Mouse (Mus musculus) forebrain, embryonic 13.5 days (tissue): ENCODE results near the gene Prim2. TPM values are rescaled to one million over a fixed set of nuclear protein-coding genes. Genes with fewer than 3 reads are reported as not detected.

ENCODE experiments used
- ATAC-seq: fragments of 200-750 bp; cut with Nextera tagmentation; 2 replicates; pipeline ENCODE4 v1.8.0; 2017
- H3K27ac ChIP-seq: fragments of 300-500 bp; sonication (generic); 2 replicates; pipeline ENCODE4 v1.5.1; 2015; ENCODE audit warnings: inconsistent platforms, mild to moderate bottlenecking, moderate library complexity
- H3K27me3 ChIP-seq: fragments of 300-500 bp; sonication (generic); 2 replicates; pipeline ENCODE4 v1.6.1; 2015; ENCODE audit warnings: mild to moderate bottlenecking, inconsistent platforms
- H3K36me3 ChIP-seq: fragments of 300-500 bp; sonication (generic); 2 replicates; pipeline ENCODE4 v1.6.1; 2015; ENCODE audit warnings: mild to moderate bottlenecking, inconsistent platforms; ENCODE audit not compliant: poor library complexity, severe bottlenecking
- H3K4me1 ChIP-seq: fragments of 300-500 bp; sonication (generic); 2 replicates; pipeline ENCODE4 v1.6.1; 2015; ENCODE audit warnings: inconsistent platforms
- H3K4me2 ChIP-seq: fragments of 300-500 bp; sonication (generic); 2 replicates; pipeline ENCODE4 v1.6.1; 2015; ENCODE audit warnings: inconsistent platforms, mild to moderate bottlenecking, moderate library complexity
- H3K4me3 ChIP-seq: fragments of 300-500 bp; sonication (generic); 2 replicates; pipeline ENCODE4 v1.5.1; 2015; ENCODE audit warnings: mild to moderate bottlenecking, inconsistent platforms
- H3K9ac ChIP-seq: fragments of 300-500 bp; sonication (generic); 2 replicates; pipeline ENCODE4 v1.6.1; 2015; ENCODE audit warnings: mild to moderate bottlenecking, inconsistent platforms
- H3K9me3 ChIP-seq: fragments of 300-500 bp; sonication (generic); replicated peaks from 2 replicates; pipeline ENCODE4 v1.6.1; 2016; ENCODE audit warnings: inconsistent platforms
- WGBS: fragments of 180-500 bp; shearing (Covaris S2); methylation state at CpG from one replicate; pipeline ENCODE4 v1.1.7; 2015; 5-methylcytosine and 5-hydroxymethylcytosine counted together
- polyA plus RNA-seq: library from polyadenylated mRNA; unstranded; fragments of >200 nt; fragmentation: Nextera tagmentation; extraction: Ambion mirVana; gene quantifications from 2 replicates; pipeline ENCODE4 v1.2.1, GENCODE M21; 2015

The Prim2 gene
- polyA plus RNA-seq, 1 experiment from 2014 or later: 47.8 TPM

DNA sequence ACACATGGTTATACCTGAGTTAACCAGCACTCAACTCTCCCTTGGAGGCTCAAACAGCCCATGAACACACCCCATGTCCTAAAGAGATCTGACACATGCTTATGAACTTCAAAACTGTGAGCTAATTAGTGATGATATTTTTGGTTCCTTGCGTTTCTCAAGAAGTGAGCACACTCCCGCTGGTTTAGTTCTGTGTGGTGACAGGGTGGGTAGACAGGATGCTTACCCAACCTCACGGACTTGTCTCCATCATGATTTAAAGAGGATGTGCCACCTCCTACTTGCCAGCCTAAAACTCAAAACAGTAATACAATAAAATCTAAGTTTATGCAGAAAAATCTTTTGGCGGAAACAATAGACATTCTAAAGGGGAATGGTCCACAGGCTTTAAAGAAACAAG is 173.5 kb downstream of the Prim2 start:
- Histone ChIP-seq H3K27me3 (no peaks in the 10 kb centered on the region), H3K9ac (no peak overlapping the region), H3K4me3 (no peak overlapping the region), H3K27ac (no peak overlapping the region), H3K4me1 (peaks cover 29% of the 10 kb centered on the region), H3K36me3 (no peaks in the 10 kb centered on the region), H3K9me3 (no peaks in the 10 kb centered on the region), H3K4me2 (no peak overlapping the region)
- ATAC-seq: no peak
- 80% methylated on average over 4 of the region's 4 CpGs for WGBS

DNA sequence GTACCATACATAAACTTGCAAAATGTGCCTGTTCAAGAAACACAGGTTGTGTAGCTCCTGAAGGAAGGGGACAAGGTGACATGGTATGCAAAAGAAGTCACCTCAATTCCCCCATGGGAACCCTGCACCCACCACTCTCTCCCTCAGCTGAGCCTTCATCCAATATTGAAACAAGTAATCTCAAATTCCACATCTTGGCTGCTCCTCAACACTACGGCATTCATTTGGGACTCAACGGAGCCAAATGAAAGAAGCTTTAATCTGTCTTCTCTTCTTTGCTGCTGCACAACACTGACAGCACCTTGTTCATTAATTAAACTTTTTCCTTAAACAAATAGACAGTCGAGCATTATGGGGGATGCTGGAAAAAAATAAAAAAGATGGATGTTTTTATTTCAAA is 174.0 kb downstream of the Prim2 start:
- no peak overlapping the region for H3K9ac ChIP-seq
- H3K9me3 ChIP-seq: no peaks in the 10 kb centered on the region
- 25% methylated on average over 3 of the region's 3 CpGs for WGBS
- no peak for ATAC-seq
- H3K4me1 ChIP-seq: peaks cover 29% of the 10 kb centered on the region
- no peaks in the 10 kb centered on the region for H3K36me3 ChIP-seq
- no peaks in the 10 kb centered on the region for H3K27me3 ChIP-seq
- H3K4me2 ChIP-seq: no peak overlapping the region
- H3K27ac ChIP-seq: peak overlapping the region; percentile 70; the same call in 1 of the 2 replicates
- H3K4me3 ChIP-seq: no peak overlapping the region

DNA sequence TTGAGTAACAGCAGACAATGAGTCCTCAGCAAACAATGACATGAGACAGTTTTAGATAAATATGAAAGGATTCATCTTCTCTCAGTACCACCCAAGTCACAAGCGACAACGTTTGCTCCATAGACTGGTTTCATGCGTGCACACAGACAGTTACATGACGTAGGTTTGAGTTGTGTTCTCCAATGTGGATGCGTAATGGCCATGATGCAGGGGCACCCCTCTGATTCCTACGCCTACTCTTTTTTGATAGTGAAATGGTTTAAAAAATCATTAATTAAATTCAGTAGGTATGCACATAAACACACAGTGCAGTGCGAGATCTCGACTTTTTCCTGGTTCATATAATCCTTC is 174.4 kb downstream of the Prim2 start:
- Histone ChIP-seq H3K27ac (peak overlapping the region; percentile 70), H3K4me1 (peaks cover 29% of the 10 kb centered on the region), H3K36me3 (no peaks in the 10 kb centered on the region), H3K9me3 (no peaks in the 10 kb centered on the region), H3K27me3 (no peaks in the 10 kb centered on the region), H3K4me2 (no peak overlapping the region), H3K4me3 (no peak overlapping the region), H3K9ac (no peak overlapping the region)
- 58% methylated on average over 8 of the region's 8 CpGs for WGBS
- peak; percentile 64 for ATAC-seq

DNA sequence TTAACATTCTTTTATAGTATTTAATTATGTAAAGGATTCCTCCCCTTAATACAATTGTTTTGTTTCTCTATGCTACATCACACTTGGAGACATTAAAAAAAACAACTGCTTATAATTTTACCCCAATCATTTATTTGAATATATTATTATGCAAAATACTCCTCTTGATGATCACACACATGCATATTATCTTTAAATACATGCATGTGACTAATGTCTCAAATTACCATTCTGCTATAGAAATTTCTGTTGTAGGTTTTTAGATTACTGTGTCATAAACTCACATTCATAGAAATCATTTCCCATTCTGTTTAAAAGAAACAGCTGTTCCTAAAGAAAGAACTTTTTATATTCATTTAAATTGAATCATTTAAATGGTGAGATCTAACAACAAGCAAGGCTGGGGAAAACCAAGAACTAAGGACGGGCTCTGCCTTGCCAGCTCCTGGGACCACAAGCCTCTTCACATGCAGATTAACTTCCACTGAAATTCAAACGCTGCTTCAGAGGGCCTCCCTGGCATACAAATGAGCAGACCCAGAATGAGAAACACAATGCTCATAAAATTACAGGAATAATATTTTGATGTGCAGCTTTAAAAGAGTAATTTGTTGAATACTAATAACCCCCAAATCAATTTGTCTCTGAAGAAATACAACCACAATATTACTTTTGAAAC is 174.9 kb downstream of the Prim2 start:
- ATAC-seq: peak; percentile 92
- Histone ChIP-seq H3K4me3 (no peak overlapping the region), H3K9me3 (no peaks in the 10 kb centered on the region), H3K9ac (no peak overlapping the region), H3K27me3 (no peaks in the 10 kb centered on the region), H3K36me3 (no peaks in the 10 kb centered on the region), H3K4me1 (peaks cover 24% of the 10 kb centered on the region), H3K4me2 (no peak overlapping the region), H3K27ac (peak overlapping the region; percentile 70; the same call in 1 of the 2 replicates)
- 4% methylated on average over 2 of the region's 2 CpGs for WGBS

DNA sequence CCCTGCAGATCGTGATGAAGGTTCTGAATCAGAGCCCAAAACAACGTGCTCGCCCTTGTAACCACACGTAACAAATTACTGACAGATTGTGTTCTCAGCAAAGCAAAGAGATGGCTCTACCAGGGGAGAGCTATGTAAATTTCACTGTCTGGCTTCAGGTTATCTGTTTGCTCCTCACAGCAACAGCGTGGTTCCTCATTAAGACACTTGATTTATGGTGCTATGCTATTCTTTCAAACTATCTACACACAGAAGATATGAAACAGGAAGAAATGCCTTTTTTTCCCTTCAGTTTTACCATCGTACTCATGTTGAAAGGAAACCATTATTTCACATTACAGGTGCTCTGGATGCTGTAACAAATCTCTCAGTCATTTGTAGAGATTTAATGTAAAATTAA is 179.4 kb downstream of the Prim2 start:
- no peak overlapping the region for H3K27ac ChIP-seq
- no peaks in the 10 kb centered on the region for H3K36me3 ChIP-seq
- H3K9ac ChIP-seq: no peak overlapping the region
- WGBS: 82% methylated on average over 6 of the region's 6 CpGs
- H3K27me3 ChIP-seq: no peaks in the 10 kb centered on the region
- ATAC-seq: no peak
- no peaks in the 10 kb centered on the region for H3K9me3 ChIP-seq
- peaks cover 10% of the 10 kb centered on the region for H3K4me1 ChIP-seq
- H3K4me3 ChIP-seq: no peak overlapping the region
- no peak overlapping the region for H3K4me2 ChIP-seq

DNA sequence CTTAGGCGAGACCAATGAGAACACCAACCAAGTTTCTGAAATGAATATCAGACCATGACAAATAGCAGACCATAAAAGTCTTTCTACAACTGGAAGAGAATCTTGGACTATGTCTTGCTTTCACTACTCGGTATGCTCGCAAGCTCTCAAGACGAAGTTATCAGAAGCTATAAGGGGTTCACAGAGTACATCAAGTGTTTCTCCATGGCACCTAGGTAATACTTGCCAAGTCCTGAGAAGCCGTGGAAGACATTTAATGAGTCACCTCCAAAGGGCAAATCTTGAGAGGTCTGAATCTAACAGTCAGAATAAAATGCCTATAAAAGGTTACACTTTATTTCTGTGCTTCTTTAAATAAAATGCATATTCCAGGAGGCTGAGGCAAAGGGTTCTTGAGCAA is 181.2 kb downstream of the Prim2 start:
- no peak overlapping the region for H3K4me3 ChIP-seq
- WGBS: 98% methylated on average over 5 of the region's 5 CpGs
- no peaks in the 10 kb centered on the region; the same call in 1 of the 2 replicates for H3K4me1 ChIP-seq
- no peaks in the 10 kb centered on the region for H3K36me3 ChIP-seq
- H3K9ac ChIP-seq: no peak overlapping the region
- no peak overlapping the region for H3K27ac ChIP-seq
- no peak for ATAC-seq
- H3K9me3 ChIP-seq: no peaks in the 10 kb centered on the region
- no peak overlapping the region for H3K4me2 ChIP-seq
- H3K27me3 ChIP-seq: no peaks in the 10 kb centered on the region

DNA sequence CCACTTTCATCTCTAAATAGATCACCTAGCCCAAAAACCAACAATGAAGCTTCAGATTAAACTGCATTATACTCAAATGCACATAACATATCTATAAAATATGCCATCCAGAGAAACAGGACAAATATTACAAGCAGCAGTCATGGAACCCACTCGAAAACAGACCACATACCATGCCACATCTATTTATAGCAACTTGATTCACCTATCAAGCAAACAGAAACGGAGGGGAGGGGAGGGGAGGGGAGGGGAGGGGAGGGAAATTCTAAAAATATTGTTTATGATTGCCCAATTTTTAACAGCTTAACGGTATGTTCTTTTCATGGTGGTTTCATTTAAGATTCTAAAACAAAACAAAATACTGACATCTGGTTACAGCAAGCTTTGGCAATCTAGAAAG is 185.8 kb downstream of the Prim2 start:
- WGBS: 85% methylated on average over 2 of the region's 3 CpGs
- H3K4me3 ChIP-seq: no peak overlapping the region
- ATAC-seq: no peak
- H3K27me3 ChIP-seq: no peaks in the 10 kb centered on the region
- no peak overlapping the region for H3K9ac ChIP-seq
- no peak overlapping the region for H3K4me2 ChIP-seq
- H3K36me3 ChIP-seq: no peaks in the 10 kb centered on the region
- H3K9me3 ChIP-seq: no peaks in the 10 kb centered on the region
- H3K27ac ChIP-seq: no peak overlapping the region
- H3K4me1 ChIP-seq: no peaks in the 10 kb centered on the region

DNA sequence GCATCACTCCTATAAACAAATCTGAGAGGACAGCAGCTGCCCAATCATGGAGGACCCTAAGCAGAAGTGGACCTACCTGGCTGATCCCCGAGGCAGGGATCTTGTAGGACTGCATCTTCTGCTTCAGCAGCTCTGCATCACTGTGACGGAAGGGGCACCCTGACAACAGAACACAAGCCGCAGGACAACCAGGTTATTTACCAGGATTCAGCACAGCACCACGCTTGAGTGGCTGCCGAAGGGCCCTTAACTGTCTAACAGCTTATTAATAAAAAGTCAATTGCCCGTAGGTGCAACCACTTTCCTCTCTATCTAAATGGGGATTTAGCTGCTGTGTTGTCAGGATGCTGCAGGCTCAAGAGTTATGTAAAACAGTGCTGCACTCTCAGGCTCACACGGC is 189.2 kb downstream of the Prim2 start:
- no peak overlapping the region; the same call in 1 of the 2 replicates for H3K27ac ChIP-seq
- H3K4me2 ChIP-seq: no peak overlapping the region
- WGBS: 78% methylated on average over 7 of the region's 7 CpGs
- H3K4me1 ChIP-seq: no peaks in the 10 kb centered on the region
- H3K27me3 ChIP-seq: no peaks in the 10 kb centered on the region
- peaks cover 5% of the 10 kb centered on the region; the same call in 1 of the 2 replicates for H3K36me3 ChIP-seq
- ATAC-seq: peak; percentile 21; the same call in 1 of the 2 replicates
- no peaks in the 10 kb centered on the region for H3K9me3 ChIP-seq
- H3K9ac ChIP-seq: no peak overlapping the region
- H3K4me3 ChIP-seq: no peak overlapping the region

DNA sequence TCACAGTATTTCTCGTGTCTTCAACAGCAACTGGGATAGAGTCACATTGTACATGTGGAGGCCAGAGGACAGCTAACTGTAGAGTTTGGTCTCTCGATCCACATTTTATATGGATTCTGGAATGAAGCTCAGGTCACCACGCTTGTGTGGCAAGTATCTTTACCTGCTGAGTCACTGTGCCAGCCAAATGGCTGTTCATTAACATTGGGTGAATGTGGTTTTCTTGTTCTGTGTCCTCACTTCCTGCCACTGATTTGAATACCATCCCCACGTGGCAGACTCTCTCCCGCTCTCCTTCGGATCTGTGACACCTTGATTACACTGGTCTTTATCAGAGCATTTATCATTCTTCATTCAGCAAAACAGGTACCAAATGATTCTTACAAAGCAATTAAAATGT is 198.5 kb downstream of the Prim2 start:
- no peaks in the 10 kb centered on the region for H3K27me3 ChIP-seq
- no peaks in the 10 kb centered on the region; the same call in 1 of the 2 replicates for H3K36me3 ChIP-seq
- WGBS: 88% methylated on average over 6 of the region's 6 CpGs
- H3K9me3 ChIP-seq: no peaks in the 10 kb centered on the region
- H3K4me2 ChIP-seq: no peak overlapping the region
- no peak overlapping the region for H3K27ac ChIP-seq
- H3K9ac ChIP-seq: no peak overlapping the region
- ATAC-seq: no peak
- H3K4me3 ChIP-seq: no peak overlapping the region
- H3K4me1 ChIP-seq: no peaks in the 10 kb centered on the region

DNA sequence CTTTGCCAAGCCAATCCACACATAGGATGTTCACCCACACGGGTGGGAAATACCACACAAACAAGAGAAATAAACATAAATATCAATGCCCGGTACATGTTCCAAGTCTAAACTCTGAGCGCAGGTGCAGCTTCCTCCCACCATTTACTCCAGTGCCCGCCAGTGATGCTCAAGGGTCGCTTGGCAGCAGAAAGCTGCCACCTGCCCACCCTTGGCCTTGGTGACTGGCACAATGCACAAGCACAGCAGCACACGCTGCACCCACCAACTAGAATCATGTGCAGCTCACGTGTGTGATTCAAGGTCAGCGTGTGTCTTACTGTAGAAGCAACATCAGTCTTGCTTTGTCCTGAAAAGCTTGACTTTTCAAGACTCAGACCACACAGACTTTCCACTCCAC is 199.4 kb downstream of the Prim2 start:
- 90% methylated on average over 8 of the region's 8 CpGs for WGBS
- no peak overlapping the region for H3K4me2 ChIP-seq

DNA sequence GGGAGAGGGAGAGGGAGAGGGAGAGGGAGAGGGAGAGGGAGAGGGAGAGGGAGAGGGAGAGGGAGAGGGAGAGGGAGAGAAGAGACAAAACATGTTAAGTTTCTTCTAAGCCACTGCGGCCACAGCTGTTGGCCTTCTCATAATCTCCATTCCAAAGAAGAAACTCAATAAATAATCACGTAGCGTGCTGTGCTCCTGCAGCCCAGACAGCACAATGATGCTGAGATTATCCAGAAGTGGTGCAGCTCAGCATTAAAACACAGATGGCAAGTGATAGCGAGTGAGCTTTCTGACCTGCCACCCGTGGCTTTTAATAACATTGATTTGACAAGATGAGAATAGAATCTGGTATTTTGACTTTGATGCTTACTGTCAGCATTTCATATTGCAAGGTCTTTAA is 205.4 kb downstream of the Prim2 start:
- Histone ChIP-seq H3K4me3 (no peak overlapping the region), H3K27ac (no peak overlapping the region), H3K9ac (no peak overlapping the region), H3K4me2 (no peak overlapping the region), H3K9me3 (no peaks in the 10 kb centered on the region), H3K36me3 (peaks cover 6% of the 10 kb centered on the region; the same call in 1 of the 2 replicates), H3K4me1 (no peaks in the 10 kb centered on the region), H3K27me3 (no peaks in the 10 kb centered on the region)
- ATAC-seq: 0 out of 2 replicates have a peak, but pooled peaks have one; percentile 34
- 54% methylated on average over 5 of the region's 5 CpGs for WGBS

More for the DNA sequence above, 199.4 kb downstream of the Prim2 start:
- no peaks in the 10 kb centered on the region for H3K9me3 ChIP-seq
- H3K4me1 ChIP-seq: no peaks in the 10 kb centered on the region
- H3K9ac ChIP-seq: no peak overlapping the region
- no peak overlapping the region for H3K4me3 ChIP-seq
- H3K27ac ChIP-seq: no peak overlapping the region
- H3K36me3 ChIP-seq: no peaks in the 10 kb centered on the region; the same call in 1 of the 2 replicates
- H3K27me3 ChIP-seq: no peaks in the 10 kb centered on the region
- no peak for ATAC-seq

DNA sequence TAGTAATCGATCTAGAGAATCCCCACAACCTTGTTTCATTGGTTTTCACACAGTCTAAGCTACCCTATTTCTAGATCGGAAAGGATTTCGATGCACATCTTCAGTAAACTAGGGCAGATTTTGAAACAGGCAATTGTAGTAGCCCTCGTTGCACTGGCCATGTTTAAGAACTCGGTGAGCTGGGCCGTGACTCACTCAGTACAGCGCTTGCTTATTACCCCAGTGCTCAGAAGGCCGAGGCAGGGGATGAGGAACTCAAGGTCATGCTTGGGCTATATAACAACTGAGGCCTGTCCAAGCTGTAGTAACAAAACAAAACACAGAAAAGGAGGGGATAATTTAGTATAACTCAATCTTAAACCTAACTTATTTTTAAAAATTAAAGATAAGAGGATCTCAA is 208.9 kb downstream of the Prim2 start:
- no peaks in the 10 kb centered on the region for H3K27me3 ChIP-seq
- no peaks in the 10 kb centered on the region for H3K4me1 ChIP-seq
- H3K36me3 ChIP-seq: peaks cover 6% of the 10 kb centered on the region; the same call in 1 of the 2 replicates
- no peak overlapping the region for H3K27ac ChIP-seq
- H3K9ac ChIP-seq: no peak overlapping the region
- no peak for ATAC-seq
- H3K4me2 ChIP-seq: no peak overlapping the region
- no peaks in the 10 kb centered on the region for H3K9me3 ChIP-seq
- H3K4me3 ChIP-seq: no peak overlapping the region
- 92% methylated on average over 8 of the region's 8 CpGs for WGBS

DNA sequence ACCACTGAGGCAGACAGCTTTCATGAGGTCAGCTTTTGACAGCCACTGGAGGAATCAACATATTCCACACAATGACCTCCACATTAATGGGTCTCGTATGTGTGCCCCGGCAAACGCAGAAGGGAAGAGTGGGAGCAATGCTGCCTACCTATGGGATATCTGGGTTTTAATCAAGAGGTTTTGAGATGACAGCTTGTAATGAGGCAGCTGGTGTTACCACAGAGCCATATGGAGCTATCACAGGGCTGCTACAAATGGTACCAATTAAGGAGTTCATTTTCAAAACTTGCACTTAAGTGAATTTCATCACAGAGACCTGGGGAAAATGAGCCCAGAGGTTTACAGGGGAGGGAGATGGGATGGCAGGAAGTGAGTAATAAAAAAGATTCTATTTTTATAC is 209.3 kb downstream of the Prim2 start:
- ATAC-seq: peak; percentile 83

More for the DNA sequence above, 209.3 kb downstream of the Prim2 start:
- no peaks in the 10 kb centered on the region for H3K4me1 ChIP-seq
- H3K9ac ChIP-seq: no peak overlapping the region
- no peak overlapping the region for H3K4me3 ChIP-seq
- H3K27me3 ChIP-seq: no peaks in the 10 kb centered on the region
- H3K36me3 ChIP-seq: peaks cover 6% of the 10 kb centered on the region; the same call in 1 of the 2 replicates
- WGBS: 81% methylated on average over 3 of the region's 3 CpGs
- H3K4me2 ChIP-seq: no peak overlapping the region
- no peaks in the 10 kb centered on the region for H3K9me3 ChIP-seq
- H3K27ac ChIP-seq: no peak overlapping the region
